Mouse (Mus musculus): ENCODE measurements around the gene Clec2g.

DNA sequence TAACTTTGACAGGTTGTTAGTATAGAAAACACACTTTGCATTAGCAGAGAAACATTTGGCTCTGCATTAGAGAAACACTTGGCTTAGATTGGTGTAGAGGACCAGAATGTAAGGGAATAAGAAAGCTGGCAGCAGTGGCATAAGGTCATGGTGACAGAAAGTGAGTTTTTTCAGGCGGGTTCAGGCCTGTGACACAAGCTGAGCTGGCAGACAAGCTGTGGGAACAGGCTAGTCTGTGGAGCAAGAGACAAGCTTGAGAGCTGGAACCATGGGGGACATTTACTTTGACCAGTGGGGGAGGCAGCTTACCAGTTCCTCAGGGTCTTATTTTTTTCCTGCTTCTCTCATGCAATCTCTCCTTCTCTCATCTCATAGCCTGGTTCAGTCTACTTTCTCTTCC is 78.8 kb downstream of the Clec2g start:
- TF ChIP-seq CTCF (IDR thresholded peaks at IDR 0.05; ENCODE audit: insufficient read depth, low read length) = no peak
- TF ChIP-seq POLR2A (IDR thresholded peaks at IDR 0.05; ENCODE audit: borderline replicate concordance, extremely low read depth, low read depth, low read length) = no peak
